Mouse (Mus musculus) 3134 (cell line): ENCODE data around the gene Alox12b.

Source experiments
- DNase-seq: peaks from one replicate; pipeline ENCODE4 v3.0.0-alpha.2; 2011; ENCODE audit warnings: low spot score; ENCODE audit not compliant: insufficient read length; ENCODE audit errors: extremely low read depth

Gene Alox12b

GRCm38 (mm10) chr11:69123056-69123692 is 33.6 kb upstream of the Alox12b start:
- DNase-seq = peak; percentile 91

DNA sequence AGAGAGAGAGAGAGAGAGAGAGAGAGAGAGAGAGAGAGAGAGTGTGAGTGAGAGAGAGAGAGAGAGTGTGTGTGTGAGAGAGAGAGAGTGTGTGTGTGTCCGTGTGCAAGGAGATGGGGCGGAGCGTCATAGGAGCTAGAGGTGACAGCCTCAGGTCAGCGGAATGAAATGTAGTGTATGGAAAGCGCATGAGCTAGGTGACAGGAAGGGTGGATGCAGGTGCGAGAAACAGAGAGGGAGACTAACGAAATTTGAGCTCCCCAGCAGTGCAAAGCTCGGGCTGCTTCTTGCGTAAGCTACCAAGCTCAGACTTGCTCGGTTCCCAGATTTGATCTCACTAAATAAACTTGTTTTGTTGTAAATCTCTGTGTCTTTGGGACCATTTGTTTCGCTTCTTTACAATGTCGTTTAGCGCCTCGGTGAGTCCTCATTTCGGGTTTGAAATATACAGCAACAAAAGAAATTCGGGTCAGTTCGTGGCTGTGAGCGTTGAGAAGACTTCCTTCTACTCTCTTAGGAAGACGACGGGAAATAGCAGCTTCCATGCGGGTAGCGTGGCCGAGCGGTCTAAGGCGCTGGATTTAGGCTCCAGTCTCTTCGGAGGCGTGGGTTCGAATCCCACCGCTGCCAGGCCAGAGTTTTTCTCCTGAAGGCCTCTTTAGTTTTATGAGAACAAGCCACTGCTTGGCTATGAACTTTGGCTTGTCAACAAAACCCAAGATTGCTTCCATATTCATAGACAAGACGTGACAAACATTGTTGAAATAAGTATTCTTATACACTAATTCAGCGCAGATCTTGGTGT is 32.9 kb upstream of the Alox12b start:
- peak; percentile 92 for DNase-seq

DNA sequence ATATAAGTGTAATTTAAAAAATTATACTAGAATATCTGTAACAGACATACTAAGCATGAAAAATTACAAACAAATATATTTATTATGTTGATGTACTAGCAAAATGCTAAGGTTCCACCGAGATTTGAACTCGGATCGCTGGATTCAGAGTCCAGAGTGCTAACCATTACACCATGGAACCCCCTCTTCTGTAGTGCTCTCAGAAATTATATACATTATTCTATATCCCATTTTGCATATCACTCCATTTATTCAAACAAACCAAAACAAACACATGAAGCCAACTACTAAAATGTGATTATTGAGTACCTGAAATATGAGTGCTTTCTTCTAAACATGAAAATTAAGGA is 32.3 kb upstream of the Alox12b start:
- DNase-seq = peak; percentile 66

DNA sequence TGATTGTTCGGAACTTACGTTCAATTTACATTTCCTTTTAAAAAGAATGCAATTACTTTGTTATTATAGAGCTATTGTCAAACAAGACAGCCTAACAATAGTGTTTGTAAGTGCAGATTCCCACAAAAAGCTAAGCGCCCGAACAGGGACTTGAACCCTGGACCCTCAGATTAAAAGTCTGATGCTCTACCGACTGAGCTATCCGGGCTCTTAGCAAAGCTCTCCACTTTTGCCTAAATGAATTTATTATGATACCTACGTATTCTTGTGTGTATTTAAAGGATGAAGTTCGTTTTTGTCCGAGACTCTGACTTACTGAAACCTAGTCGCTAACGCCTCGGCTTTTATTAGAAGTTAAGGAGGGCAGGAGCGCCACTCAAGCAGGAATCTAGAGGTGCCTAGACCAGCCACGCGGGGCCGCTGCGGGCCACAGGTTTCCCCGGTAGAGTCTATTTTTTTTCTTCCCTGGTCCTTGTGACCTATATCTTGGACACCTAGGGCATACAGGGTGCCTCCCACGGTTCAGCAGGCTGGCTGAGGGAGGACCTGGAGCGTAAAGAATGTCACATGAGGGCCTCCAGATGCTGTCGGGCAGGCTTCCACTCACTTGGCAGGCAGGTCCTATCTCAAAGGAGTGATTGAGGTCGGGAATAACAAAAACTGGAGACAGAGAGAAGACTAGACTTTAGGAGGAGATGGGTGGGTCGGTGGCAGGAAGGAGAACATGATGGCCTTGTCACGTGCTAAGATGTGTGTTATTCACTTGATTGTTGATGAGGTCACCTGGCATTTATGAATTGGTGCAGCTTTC is 31.5 kb upstream of the Alox12b start:
- peak; percentile 90 for DNase-seq

DNA sequence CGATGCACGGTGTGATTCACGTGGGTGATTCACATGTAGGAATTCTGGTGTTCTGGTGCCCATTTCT is 31.1 kb upstream of the Alox12b start, which contains the start of gene Aloxe3:
Gene Aloxe3, plus strand, starts transcription at position 45 of the 67 bp plus-strand sequence.
- DNase-seq = no peak

- DNase-seq = peak; percentile 46
These were observed 30.7 kb upstream of the Alox12b start for GRCm38 (mm10) chr11:69125919-69126705.

- no peak for DNase-seq
These were observed 30.1 kb upstream of the Alox12b start for GRCm38 (mm10) chr11:69126706-69127095.

- no peak for DNase-seq
These were observed 28.2 kb upstream of the Alox12b start for GRCm38 (mm10) chr11:69128426-69129122.

DNA sequence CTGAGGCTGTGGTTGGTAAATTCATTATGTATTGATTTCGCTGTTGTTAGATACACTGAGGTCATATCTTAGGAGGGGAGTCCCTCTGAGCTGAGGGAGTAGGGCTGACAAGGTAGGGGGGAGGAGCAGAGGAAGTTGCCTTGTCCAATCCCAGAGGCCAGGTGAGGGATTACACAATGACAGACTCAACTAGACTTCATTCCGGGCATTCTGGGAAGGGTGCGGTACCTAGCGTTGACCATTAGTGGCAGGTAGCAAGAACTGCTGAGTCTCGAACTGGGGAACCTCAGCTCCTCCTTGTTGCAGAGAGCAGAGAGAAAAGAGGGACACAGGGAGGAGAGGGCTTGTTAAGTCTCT is 23.2 kb upstream of the Alox12b start:
- no peak for DNase-seq

- no peak for DNase-seq
These were observed 22.7 kb upstream of the Alox12b start for GRCm38 (mm10) chr11:69133923-69134621.

DNA sequence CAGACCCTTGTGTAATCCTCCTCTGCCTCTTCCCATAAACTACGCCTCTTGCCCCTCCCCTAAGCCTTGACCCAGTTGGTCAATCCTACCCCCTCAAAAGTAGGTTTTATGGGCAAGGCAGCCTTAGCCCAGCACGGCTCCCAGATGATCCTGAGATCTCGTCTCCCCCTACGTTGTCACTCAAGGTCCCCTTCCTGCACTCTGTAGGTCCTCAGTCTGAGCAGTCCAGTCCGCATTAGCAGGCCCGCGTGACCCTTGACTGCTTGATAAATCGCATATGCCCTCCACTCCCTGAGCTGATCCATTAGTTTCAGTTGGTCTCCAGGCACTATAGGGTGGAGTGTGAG is 22.2 kb upstream of the Alox12b start:
- no peak for DNase-seq

GRCm38 (mm10) chr11:69135361-69135760 is 21.4 kb upstream of the Alox12b start:
- no peak for DNase-seq

GRCm38 (mm10) chr11:69147546-69147945 is 9.2 kb upstream of the Alox12b start:
- DNase-seq = no peak

- no peak for DNase-seq
These were observed 8.3 kb upstream of the Alox12b start for GRCm38 (mm10) chr11:69148451-69148960.

DNA sequence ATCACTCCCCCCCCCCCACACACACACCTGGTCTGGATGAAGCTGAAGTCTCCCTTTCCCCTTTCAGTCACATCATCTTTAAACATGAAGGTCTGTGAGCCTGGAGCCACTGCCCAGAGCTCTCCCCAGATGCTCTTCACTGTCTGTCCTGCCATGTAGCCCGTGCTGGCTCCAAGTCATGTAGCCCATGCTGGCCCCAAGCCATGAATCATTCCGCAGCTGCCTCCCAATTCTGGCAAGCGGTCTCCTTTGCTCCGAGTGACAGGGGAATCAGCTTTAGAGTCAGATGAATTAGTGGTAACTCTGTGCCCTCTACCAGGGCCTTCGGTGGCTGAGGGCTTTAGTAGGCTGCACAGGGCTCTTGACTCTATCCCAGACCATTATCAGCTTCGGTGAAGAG is 7.1 kb upstream of the Alox12b start:
- no peak for DNase-seq

- no peak for DNase-seq
These were observed 6.3 kb upstream of the Alox12b start for GRCm38 (mm10) chr11:69150444-69150843.

DNA sequence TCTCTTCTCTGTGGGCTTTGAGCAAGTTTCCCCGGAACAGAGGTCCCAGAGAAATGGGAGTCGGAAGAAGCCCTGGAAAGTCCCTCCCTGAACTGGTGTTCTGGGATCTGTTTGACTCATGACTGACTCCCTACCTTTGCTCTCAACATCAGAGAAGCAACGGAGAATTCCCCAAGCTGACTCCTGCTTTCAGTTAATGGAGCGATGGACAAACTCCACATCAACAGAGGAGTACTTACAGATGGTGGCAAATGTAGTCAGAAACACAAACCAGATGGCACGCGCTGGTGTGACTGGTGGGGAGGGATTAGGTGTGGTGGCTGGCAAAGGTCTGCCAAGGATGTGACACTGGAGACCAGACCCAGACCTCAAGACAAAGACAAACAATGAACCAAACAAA is 5.8 kb upstream of the Alox12b start:
- no peak for DNase-seq

- DNase-seq = no peak
These were observed 3.0 kb upstream of the Alox12b start for GRCm38 (mm10) chr11:69153831-69154230.

GRCm38 (mm10) chr11:69155351-69155750 is 1.4 kb upstream of the Alox12b start:
- DNase-seq = no peak

GRCm38 (mm10) chr11:69169313-69169712 is 12.5 kb downstream of the Alox12b start:
- no peak for DNase-seq
